Mouse (Mus musculus) ovary, postnatal 36 days (tissue): ENCODE measurements at regions not wholly inside any gene's neighbourhood (a gene's known extent, or its start where the extent isn't known, plus 50 kb on each side); places are given as distances from the start of the nearest gene placed in this dataset.
A peak's percentile ranks its signal among the peaks of the same experiment; 100 is the strongest.

Experiments
- DNase-seq: peaks from one replicate; pipeline ENCODE4 v3.0.0; 2022; ENCODE audit warnings: low spot score, mixed read lengths

DNA sequence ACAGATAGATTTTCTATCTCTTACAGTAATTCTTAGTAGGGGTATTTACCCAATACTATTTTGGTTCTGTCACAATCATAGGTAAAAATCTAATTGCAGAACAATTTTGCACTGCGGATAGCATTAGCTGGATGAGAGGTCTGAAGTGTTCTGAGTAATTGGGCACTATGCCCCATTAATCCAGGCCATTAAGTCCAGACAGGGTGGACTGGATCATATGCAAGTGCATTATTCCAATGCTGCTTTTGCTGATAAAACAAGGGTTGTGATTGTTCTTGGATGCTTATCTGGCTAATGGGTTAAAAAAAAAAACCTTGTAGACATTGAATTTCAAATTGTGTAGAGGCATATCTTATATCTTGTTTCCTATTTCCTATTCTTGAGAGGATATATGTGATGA, 1732.6 kb upstream of the Gm6569 start:
- no peak for DNase-seq

DNA sequence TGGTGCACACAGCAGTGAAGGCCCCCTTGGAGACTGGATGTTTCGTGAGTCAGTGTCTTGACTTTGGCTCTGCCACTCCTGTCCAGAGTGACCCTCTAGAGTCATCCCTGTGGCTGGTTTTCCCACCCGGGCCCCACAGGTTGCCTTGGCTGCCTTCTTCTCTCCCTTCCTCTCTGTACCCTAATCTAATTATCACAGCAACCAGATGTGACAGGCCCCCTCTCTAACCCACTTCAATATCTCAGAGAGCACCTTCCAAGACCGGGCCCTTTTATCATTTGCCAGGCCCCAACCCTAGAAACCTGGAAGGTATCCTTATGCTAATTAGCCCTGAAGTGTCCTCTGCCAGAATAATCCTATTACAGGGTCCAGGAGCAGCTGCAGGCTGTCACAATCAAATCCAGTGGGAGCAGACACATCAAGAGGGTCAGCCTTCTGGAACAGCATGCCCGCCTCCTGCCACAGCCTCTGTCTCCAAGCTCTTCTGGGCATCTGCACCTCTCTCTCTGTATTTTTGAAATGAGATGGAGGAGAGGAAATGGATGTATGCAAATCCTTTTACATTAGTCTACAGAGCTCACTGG, 1728.4 kb upstream of the Gm6569 start:
- DNase-seq, result no peak

DNA sequence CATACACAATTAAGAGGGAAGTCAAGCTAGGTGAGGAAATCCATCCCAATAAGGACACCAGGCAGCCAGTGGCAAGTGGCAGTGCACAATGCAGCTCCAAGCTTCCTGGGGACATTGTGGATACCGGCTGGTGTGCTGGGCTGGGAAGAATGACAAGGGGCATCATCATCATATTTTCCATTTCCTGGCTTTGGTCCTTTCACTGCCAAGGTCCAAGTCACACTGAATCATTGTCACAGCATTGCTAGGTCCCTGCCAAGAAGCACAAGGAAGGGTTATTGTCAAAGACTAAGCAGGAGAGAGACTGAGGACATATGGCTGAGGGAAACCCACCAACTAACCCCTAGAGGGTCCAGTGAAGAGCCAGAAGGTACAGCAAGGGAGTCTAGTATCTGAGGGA, 1723.8 kb upstream of the Gm6569 start:
- no peak for DNase-seq

DNA sequence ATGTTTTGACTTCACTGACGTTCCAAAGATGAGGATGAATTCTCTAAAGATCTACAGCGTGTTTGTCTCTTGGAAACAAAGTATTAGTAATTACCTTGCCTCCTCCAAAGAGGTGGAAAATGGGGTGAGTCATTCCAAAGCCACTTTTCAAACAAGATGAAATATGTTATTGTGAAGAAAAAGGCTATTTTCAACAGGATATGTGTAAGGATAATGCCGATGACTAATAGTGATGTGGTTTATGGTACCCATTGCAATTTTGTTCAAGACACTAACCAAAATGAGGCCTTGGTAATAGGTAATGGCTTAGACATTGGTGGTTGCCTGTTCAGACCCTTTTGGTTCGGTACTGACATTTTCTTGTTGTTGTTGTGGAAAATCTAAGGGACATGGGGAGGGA, 1717.6 kb upstream of the Gm6569 start:
- no peak for DNase-seq

DNA sequence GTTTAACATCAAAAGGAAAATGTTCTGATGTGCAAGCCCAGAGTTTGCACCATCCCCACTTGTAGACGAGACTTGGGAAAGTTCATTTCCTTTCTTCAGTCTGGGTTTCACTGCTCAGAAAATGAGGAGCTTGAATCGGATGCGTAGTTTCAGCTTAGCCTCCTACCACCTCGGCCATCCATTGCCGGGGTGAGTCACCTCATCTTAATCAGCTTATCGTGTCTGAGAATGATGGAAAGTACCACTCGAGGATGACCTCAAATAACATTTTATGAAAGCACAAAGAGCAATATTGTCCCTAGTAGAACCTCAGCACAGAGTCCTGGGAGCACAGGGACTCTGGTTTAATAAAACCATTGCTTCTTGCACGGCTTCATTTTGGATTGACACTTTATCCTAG, 1700.1 kb upstream of the Gm6569 start:
- DNase-seq, result no peak

DNA sequence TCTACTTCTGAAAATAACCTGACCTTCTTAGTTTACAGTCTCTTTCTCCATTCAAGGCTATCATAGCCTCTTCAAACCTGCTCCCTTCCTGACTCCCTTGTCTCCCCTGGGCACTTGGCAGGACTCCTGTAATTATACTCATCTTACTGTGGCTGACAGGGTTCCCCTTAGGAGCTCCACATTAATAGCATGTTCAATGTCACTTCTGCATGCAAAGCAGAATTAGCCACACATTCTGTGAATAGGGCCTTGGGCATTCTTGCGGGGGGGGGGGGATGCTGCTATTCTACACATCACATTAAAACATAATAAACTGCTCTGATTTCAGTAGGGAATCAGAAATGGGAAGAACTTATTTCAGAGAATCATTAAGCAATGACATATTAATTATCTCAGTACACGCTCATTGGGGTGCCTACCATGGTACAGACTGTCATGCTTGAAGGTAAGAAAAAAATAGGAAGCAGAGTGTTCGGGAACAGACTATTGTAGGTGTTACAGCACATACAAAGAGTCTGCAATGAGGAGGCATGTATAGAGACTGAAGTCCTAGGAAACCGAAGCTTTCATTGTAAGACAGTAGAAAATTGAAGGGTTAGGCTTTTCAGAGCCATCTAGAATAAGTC, 1698.3 kb upstream of the Gm6569 start:
- no peak for DNase-seq

DNA sequence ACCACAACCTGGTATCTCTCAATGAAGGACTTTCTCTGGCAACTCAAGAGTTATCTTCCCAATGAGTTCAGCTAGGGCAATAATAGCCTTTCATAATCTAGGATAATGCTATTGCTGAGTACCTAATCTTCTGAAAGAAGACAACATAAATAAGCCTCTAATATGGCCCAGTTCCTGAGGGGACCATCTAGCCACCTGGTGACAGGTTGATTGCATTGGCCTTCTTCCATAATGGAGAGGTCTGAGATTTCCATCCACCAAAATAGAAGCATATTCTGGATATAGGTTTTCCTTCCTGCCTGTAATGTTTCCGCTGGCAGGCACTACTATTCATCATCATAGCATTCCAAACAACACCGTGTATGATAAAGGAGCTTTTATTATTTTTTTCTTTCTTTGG, 1694.2 kb upstream of the Gm6569 start:
- DNase-seq, result no peak

DNA sequence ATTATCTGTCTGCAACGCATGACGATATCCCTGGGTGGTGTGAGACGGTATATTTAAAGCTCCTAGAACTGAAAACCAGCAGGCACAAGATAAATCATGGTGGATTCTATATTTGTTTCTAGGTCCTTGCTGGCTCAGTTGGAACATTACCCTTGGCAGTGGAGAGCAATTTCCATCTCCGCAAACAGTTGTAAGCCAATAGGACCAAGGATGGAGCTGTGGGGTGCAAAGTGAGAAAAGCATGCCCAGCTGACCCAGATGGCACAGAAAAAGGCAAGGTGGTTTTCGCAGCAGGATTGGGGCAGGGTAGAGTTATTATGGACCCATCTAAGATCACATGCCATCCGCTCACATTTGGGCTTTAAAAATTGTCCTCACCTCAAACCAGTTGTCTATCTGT, 1683.8 kb upstream of the Gm6569 start:
- no peak for DNase-seq

DNA sequence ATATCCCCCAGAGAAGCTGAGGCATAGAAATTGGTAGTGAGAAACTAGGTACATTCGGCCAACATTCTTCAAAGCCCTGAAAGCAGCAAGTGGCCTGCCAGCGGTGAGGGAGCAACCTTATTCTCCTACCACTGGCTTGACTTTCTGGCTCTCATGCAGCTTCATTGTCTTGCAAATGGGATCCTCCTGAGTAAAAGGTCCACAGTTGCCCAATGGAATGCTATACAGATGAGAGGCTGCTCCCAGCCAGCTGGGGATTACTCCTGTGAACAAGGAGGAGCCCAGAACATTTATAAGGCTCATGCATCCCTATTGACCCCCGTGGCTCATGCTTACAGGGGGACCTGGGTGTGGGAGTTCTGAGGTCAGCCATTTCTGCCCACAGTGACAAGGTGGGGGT, 1675.9 kb upstream of the Gm6569 start:
- DNase-seq, result no peak

DNA sequence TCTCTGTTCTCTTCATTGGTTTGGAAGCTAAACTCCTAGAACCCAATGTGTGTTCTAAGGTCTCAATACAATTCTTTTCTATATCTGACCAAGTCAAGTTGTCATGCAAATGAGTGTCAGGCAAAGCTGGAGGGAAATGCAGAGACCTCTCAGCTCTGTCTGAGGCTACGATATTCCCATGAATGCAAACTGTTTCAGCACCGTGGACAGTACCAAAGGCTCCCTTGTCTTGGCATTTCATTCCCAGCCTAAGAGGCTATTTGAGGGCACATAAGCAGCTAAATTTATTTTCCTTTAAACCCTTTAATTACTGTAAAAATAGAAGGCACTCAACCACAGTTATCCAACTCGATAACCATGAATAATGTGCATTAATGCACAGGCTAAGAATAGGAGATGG, 1633.5 kb upstream of the Gm6569 start:
- no peak for DNase-seq

DNA sequence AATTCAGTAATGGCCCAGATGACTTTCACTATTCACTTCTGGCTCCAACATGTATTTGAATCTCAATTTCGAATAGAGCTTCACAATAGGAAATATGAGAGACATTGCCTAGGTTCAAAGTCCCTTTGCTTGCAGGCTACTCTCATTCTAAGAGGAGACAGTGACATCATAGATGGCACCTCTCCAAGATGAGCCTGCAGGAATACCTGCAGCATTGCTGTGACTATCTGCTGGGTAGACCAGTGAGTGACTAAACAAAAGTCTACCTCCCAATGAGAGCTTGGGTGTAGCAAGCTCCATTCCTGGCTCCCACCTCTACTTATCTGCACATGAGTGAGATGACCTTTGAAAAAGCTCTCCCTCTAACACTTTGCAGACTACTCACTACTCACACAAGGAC, 1632.6 kb upstream of the Gm6569 start:
- no peak for DNase-seq

DNA sequence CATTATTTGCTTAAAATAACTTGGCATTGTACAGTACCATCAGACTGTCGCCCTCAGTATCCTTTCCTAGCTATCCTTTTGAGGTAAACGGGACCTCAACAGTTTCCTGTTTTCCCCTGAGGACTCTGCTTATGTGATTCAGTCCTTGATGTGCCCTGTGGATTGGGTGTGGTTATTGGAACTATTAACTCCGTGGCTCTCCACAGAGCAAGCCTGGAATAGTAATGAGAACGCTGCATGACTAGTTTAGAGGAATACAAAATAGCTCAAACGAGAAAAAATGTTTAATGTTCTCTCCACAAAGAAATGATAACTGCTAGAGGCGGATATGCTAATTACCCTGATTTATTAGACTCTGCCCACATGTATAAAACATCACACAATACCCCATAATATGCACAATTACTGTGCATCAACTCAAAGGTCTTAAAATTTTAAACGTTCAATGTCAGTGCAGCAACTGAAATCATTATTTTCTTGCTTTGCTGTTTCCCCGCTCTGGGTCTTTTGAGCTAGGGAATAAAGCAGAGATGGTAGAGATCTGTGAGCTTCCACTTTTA, 1629.0 kb upstream of the Gm6569 start:
- no peak for DNase-seq

DNA sequence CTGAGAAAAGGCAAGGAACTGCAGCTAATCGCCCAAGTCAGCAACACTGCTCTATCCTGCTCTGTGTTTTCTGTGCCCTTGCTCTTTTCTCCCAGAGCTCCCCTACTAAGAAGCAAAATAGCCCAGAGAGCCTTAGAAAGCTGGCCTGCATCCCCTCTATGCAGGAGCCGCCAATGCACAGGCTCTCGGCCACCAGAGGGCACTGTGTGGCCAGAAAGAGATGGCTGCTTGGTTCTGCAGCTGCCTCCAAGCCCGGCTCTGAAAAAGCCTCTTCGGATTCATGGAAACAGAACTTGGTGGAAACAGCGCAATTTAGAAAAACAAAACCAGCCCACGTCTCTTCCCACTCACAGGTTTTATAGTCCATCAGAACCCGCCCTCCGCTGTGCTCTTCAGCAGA, 1628.4 kb upstream of the Gm6569 start:
- peak; percentile 46 for DNase-seq

DNA sequence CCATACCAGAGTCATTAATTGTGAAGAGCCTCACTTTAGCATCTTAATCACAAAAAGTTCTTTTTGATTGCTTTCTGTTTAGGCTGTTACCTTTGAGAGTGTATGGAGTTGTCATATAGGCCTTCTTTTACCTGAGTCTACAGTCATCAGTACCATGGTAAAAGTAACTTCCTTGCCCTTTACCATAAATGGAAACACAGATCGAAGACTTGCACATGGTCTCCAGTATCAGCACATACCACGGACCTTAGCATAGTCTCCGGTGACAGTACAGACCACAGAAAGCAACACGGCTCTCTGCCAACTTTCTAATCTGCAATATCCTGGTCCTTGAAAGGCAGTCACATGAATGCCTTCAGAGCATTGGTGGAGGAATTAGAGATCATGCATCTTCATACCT, 1626.8 kb upstream of the Gm6569 start:
- DNase-seq, result no peak

DNA sequence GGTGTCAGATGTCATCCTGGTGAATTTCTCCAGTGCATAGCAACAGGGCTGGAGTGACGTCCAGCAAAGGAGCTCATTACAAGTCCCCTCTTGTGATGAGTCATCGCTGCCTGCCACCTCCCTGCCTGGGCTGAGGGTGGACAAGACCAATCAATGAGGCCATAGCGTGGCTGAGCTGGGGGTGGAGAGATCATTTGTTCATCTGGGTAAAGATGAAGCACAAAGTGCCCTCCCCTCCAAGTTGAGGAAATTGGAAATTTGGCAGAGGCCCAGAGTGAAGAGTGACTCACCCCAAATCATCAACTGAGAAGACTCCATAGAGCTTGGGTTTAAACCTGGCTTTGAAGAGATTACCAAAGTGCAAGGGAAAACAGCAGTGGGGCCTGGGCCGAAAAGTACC, 1626.3 kb upstream of the Gm6569 start:
- no peak for DNase-seq

DNA sequence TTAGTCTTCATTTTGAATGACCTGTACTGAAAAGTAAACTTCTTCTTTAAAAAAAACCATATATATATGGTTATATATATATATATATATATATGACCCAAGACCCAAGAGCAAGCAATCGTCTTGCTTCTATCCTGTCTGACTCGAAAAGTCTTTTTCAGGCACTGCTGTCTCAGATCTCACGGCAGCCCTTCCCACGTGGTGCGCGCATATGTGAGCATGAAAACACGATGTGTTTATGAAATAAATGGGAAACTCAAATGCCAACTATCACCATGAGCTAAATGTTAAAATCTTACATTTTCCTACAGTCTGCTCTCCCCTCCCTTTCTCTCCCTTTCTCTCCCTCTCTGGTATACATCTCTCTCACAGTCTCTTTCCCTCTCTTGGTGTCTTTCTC, 1625.4 kb upstream of the Gm6569 start:
- DNase-seq, result no peak

DNA sequence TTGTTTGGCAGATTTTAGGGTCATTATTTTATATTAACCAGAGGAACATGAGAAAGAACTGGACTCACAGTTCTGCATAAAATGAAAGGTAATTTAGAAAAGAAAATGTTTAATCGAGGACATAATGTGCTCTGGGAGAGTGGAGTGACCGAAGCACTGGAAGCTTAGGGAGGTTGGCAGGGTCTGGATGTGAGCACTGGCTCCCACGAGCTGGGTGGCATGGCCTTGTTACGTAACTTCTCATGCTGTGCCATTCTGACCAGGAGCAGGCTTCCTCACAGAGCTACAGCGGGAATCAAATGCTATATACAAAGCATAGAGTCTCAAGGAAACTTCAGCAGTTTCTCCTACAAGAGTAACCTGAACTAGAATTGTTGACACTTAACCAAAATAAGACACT, 1616.6 kb upstream of the Gm6569 start:
- DNase-seq, result no peak

DNA sequence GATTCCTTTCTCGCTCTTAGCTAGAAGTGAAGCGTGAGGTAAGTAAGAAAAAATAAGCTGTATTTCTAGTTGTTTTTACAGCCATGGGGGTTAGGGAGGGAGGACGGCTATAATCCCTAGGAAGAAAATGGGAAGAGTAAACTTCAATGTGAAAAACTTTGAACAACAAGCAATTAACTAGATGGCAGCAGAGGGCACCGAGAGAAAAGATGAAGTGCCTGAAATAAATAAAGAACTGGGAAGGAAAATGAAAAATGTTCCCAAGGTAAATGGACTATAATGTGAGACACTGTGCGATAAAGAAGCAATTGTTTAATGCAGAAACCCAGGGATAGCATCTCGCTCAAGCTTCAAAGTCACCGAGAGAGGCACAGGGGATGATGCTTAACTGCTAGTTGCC, 1614.4 kb upstream of the Gm6569 start:
- DNase-seq, result no peak

DNA sequence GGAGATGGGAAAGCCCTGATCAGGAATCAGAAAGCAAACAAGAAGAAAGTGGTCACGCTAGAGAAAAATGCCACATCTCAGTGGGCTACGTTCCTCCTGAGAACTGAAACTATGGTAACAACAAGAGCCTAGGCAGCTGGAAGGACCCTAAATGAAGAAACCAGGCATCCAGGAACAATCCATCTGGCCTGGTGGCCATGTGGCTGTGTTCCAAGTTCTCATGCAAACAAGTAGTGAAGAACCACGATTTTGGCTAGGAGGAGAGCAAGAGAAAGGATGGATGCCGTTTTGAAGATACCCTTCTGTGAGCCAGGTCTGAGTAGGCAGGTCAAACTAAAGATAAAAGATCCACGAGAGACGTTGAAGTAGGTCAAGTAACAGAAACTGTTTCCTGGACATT, 1613.6 kb upstream of the Gm6569 start:
- DNase-seq, result no peak

DNA sequence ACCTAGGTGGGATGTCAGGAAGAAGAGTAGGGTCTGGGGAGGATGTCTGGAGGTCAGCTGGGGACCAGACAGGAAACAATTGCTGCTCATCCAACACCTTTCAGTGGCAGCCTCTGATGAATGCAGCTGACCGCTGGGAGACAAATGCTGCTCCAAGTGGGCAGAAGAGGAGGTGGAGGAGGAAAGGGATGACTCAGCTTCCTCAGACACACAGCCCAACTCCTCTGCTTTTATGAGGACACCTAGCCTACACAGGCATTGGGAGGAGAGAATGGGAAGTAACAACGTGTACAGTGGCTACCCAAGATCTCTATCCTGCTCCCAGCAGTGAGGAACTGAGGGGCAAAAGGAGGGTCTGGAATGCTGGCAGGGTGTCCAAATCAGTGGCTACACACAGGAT, 1602.0 kb upstream of the Gm6569 start:
- DNase-seq, result no peak

DNA sequence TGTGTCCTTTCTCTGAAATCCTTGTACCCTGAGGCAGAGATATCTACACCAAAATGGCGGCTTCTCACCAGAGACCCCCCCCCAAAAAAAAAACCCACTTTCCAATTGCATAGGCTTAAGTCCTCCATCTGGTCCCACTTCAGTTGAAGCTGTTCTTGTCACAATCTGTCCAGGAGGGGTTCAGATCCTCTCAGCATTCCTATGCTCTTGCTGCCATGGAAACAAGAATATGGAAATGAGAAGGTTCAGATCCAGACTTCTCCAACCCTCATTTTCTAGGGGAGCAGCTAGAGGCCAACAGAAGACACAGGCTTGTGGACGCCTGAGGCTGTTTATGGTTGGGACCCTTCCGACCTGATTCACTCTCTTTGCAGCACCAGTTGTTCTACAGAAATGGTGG, 1569.7 kb upstream of the Gm6569 start:
- DNase-seq, result no peak

DNA sequence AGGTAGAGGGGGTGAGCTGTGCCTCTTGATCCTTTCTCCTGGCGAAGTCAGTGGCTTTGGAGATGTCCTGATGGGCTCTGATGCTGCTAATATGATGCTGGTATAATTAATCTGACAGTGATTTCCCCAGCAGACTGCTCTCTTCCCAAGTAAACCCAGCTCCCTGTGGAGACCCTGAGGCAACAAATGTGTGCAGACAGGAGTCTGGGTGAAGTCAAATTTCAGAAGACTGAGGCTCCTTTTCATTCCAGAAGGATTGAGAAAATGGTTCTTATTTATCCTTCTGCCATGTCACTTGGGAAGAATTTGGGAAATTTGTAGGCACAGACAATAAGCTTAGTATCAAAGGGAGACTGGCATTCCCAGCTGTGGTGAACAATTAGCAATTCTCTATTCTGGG, 1550.5 kb upstream of the Gm6569 start:
- no peak for DNase-seq

DNA sequence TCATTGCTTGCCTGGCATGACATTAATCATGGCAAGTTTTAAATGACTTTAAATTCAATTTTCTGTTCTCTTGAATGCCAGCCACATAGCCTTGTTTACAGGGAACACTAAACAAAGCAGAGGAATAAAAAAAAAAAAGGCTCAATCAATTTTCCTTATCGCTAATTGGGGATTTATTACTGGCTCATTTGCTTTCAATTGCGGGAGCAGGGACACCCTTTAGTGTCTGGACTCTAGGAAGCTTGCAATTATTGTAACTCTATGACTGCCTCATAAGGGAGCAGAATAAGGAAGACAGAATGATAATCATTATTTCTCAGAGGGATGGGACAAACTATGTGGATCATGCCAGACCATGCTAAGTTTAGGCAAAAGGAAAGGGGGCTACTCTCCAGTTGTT, 1537.7 kb upstream of the Gm6569 start:
- DNase-seq, result no peak

DNA sequence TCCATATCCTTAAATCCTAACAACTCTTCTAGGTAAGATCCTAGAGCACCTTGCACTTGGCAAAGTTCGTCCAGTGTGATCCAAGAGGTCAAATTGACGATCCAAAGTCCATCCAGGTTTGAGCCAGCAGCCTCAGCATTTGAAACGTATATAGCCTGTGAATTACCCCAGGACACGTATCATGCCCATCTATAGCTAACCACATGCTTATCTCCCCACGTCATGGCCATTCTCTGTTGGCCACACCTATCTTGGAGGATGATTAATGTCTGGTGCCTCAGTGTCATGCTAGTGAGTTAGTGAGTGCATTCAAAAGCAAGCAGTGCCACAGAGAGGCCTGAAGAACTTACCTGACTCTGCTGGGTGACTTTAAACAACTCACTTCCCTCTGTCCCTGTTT, 1521.9 kb upstream of the Gm6569 start:
- DNase-seq, result no peak
